Mouse (Mus musculus): ENCODE data around the gene Sclt1.

Sclt1 gene

GRCm38 (mm10) chr3:41585548-41585947, 156.8 kb downstream of the Sclt1 start:
- DNase-seq: no peak

GRCm38 (mm10) chr3:41583621-41584020, 158.7 kb downstream of the Sclt1 start:
- DNase-seq: peak; percentile 61

GRCm38 (mm10) chr3:41583092-41583491, 159.2 kb downstream of the Sclt1 start:
- DNase-seq: no peak

- DNase-seq: no peak
These were observed 160.1 kb downstream of the Sclt1 start for GRCm38 (mm10) chr3:41582256-41582655.

- DNase-seq: no peak
These were observed 160.9 kb downstream of the Sclt1 start for GRCm38 (mm10) chr3:41581436-41581835.

- peak; percentile 39 for DNase-seq
These were observed 161.7 kb downstream of the Sclt1 start for GRCm38 (mm10) chr3:41580401-41581323.

- no peak for DNase-seq
These were observed 162.4 kb downstream of the Sclt1 start for GRCm38 (mm10) chr3:41579873-41580272.

- no peak for DNase-seq
These were observed 165.1 kb downstream of the Sclt1 start for GRCm38 (mm10) chr3:41577240-41577639.

Measured in cerebellum, adult 9-10 months (tissue).